Mouse (Mus musculus) liver, embryonic 11.5 days (tissue): Measurements from ENCODE around the gene Sgms2. TPM values are rescaled to one million over a fixed set of nuclear protein-coding genes. Genes with fewer than 3 reads are reported as not detected.
"Not testable (repeated sequence)": the region's sequence is repeated elsewhere in the genome, so short reads cannot be mapped to it uniquely, and the experiment has no call there.

Source experiments
- ATAC-seq: fragments of 200-750 bp; cut with Nextera tagmentation; replicated peaks from 2 replicates; pipeline ENCODE4 v1.8.0; 2017; ENCODE audit warnings: moderate number of reproducible peaks, mild to moderate bottlenecking, moderate TSS enrichment, moderate library complexity; ENCODE audit not compliant: low FRiP score
- DNase-seq: peaks from one replicate; pipeline ENCODE4 v3.0.0-alpha.2; 2017; ENCODE audit warnings: low spot score
- H3K27ac ChIP-seq: fragments of 300-500 bp; sonication (generic); 2 replicates; pipeline ENCODE4 v1.5.1; 2014; ENCODE audit warnings: mild to moderate bottlenecking, low read depth, low read length, control low read depth
- H3K27me3 ChIP-seq: fragments of 300-500 bp; sonication (generic); replicated peaks from 2 replicates; pipeline ENCODE4 v1.6.1; 2014; ENCODE audit warnings: low read length, mixed read lengths; ENCODE audit not compliant: control insufficient read depth, insufficient read depth
- H3K36me3 ChIP-seq: fragments of 300-500 bp; sonication (generic); 2 replicates; pipeline ENCODE4 v1.6.1; 2014; ENCODE audit warnings: mild to moderate bottlenecking, low read length, moderate library complexity, mixed read lengths; ENCODE audit not compliant: control insufficient read depth, insufficient read depth
- H3K4me1 ChIP-seq: fragments of 300-500 bp; sonication (generic); replicated peaks from 2 replicates; pipeline ENCODE4 v1.6.1; 2014; ENCODE audit warnings: low read length, mixed read lengths; ENCODE audit not compliant: control insufficient read depth, insufficient read depth
- H3K4me2 ChIP-seq: fragments of 300-500 bp; sonication (generic); 2 replicates; pipeline ENCODE4 v1.6.1; 2014; ENCODE audit warnings: mild to moderate bottlenecking, control low read depth, moderate library complexity
- H3K4me3 ChIP-seq: fragments of 300-500 bp; sonication (generic); 2 replicates; pipeline ENCODE4 v1.5.1; 2014; ENCODE audit warnings: low read depth, low read length, control low read depth
- H3K9ac ChIP-seq: fragments of 300-500 bp; sonication (generic); 2 replicates; pipeline ENCODE4 v1.6.1; 2014; ENCODE audit warnings: low read depth, low read length, control low read depth
- H3K9me3 ChIP-seq: fragments of 300-500 bp; sonication (generic); 2 replicates; pipeline ENCODE4 v1.6.1; 2016; ENCODE audit warnings: low read length, inconsistent platforms, mixed read lengths; ENCODE audit not compliant: control insufficient read depth
- WGBS: fragments of 180-500 bp; shearing (Covaris S2); extraction: QIAGEN DNeasy Blood & Tissue Kit; methylation state at CpG from one replicate; pipeline ENCODE4 v1.1.7; 2014; 5-methylcytosine and 5-hydroxymethylcytosine counted together
- polyA plus RNA-seq: library from polyadenylated mRNA; unstranded; fragments of >200 nt; fragmentation: Nextera tagmentation; extraction: Ambion mirVana; gene quantifications from 2 replicates; pipeline ENCODE4 v1.2.1, GENCODE M21; 2014

Sgms2 gene
- polyA plus RNA-seq, 1 experiment from 2014 or later, result 3.6 TPM

GRCm38 (mm10) chr3:131345903-131346302, 145.3 kb downstream of the Sgms2 start:
- Histone ChIP-seq H3K4me1 (no peaks in the 10 kb centered on the region), H3K27me3 (no peaks in the 10 kb centered on the region), H3K4me2 (no peak overlapping the region), H3K9ac (no peak overlapping the region), H3K27ac (no peak overlapping the region), H3K36me3 (no peaks in the 10 kb centered on the region), H3K9me3 (no peaks in the 10 kb centered on the region), H3K4me3 (no peak overlapping the region)
- 87% methylated on average over 6 of the region's 6 CpGs for WGBS
- ATAC-seq (no peak), DNase-seq (no peak)

GRCm38 (mm10) chr3:131343311-131343710, 147.9 kb downstream of the Sgms2 start:
- Histone ChIP-seq H3K9ac (no peak overlapping the region), H3K27me3 (no peaks in the 10 kb centered on the region), H3K36me3 (no peaks in the 10 kb centered on the region), H3K4me1 (no peaks in the 10 kb centered on the region), H3K4me2 (no peak overlapping the region), H3K9me3 (no peaks in the 10 kb centered on the region), H3K4me3 (no peak overlapping the region), H3K27ac (no peak overlapping the region)
- DNase-seq (no peak), ATAC-seq (no peak)
- WGBS, result 81% methylated on average over 6 of the region's 6 CpGs

GRCm38 (mm10) chr3:131340885-131341284, 150.3 kb downstream of the Sgms2 start:
- 63% methylated on average over 3 of the region's 3 CpGs for WGBS

GRCm38 (mm10) chr3:131339280-131339679, 151.9 kb downstream of the Sgms2 start:
- H3K4me3 ChIP-seq, result no peak overlapping the region
- DNase-seq (no peak), ATAC-seq (no peak)
- no peaks in the 10 kb centered on the region for H3K27me3 ChIP-seq
- H3K9ac ChIP-seq, result no peak overlapping the region
- WGBS, result 74% methylated on average over 4 of the region's 4 CpGs
- H3K36me3 ChIP-seq, result no peaks in the 10 kb centered on the region
- H3K9me3 ChIP-seq, result no peaks in the 10 kb centered on the region
- H3K4me1 ChIP-seq, result peaks cover 5% of the 10 kb centered on the region
- H3K27ac ChIP-seq, result no peak overlapping the region
- H3K4me2 ChIP-seq, result no peak overlapping the region

More at GRCm38 (mm10) chr3:131340885-131341284, 150.3 kb downstream of the Sgms2 start:
- Histone ChIP-seq H3K36me3 (no peaks in the 10 kb centered on the region), H3K9ac (no peak overlapping the region), H3K4me1 (no peaks in the 10 kb centered on the region), H3K27ac (no peak overlapping the region), H3K4me2 (no peak overlapping the region), H3K9me3 (no peaks in the 10 kb centered on the region), H3K4me3 (no peak overlapping the region), H3K27me3 (no peaks in the 10 kb centered on the region)
- ATAC-seq, result no peak
- DNase-seq, result no peak

- DNase-seq, H3K4me3 ChIP-seq, H3K27ac ChIP-seq, H3K27me3 ChIP-seq, ATAC-seq, H3K4me1 ChIP-seq, H3K4me2 ChIP-seq, H3K36me3 ChIP-seq, H3K9me3 ChIP-seq, H3K9ac ChIP-seq: not testable (repeated sequence)
- WGBS, result 98% methylated on average over 6 of the region's 7 CpGs
These were observed 153.5 kb downstream of the Sgms2 start for GRCm38 (mm10) chr3:131337749-131338148.

GRCm38 (mm10) chr3:131336629-131337028, 154.6 kb downstream of the Sgms2 start:
- Histone ChIP-seq H3K9me3 (no peaks in the 10 kb centered on the region), H3K4me3 (no peak overlapping the region), H3K4me2 (no peak overlapping the region), H3K36me3 (no peaks in the 10 kb centered on the region), H3K27ac (no peak overlapping the region), H3K27me3 (no peaks in the 10 kb centered on the region), H3K4me1 (peaks cover 8% of the 10 kb centered on the region), H3K9ac (no peak overlapping the region)
- ATAC-seq (no peak), DNase-seq (no peak)
- 80% methylated on average over 8 of the region's 8 CpGs for WGBS

GRCm38 (mm10) chr3:131335117-131335547, 156.1 kb downstream of the Sgms2 start:
- no peak overlapping the region for H3K27ac ChIP-seq
- ATAC-seq (no peak), DNase-seq (no peak)
- H3K9ac ChIP-seq, result no peak overlapping the region
- H3K27me3 ChIP-seq, result no peaks in the 10 kb centered on the region
- no peak overlapping the region for H3K4me3 ChIP-seq
- 56% methylated on average over 8 of the region's 8 CpGs for WGBS
- no peaks in the 10 kb centered on the region for H3K36me3 ChIP-seq
- H3K4me2 ChIP-seq, result peak overlapping the region; percentile 48; the same call in 1 of the 2 replicates
- no peaks in the 10 kb centered on the region for H3K9me3 ChIP-seq
- peaks cover 8% of the 10 kb centered on the region for H3K4me1 ChIP-seq

GRCm38 (mm10) chr3:131327189-131327588, 164.0 kb downstream of the Sgms2 start:
- no peak for ATAC-seq
- Histone ChIP-seq H3K4me2 (no peak overlapping the region), H3K27me3 (no peaks in the 10 kb centered on the region), H3K4me1 (no peaks in the 10 kb centered on the region), H3K9me3 (no peaks in the 10 kb centered on the region), H3K27ac (no peak overlapping the region), H3K9ac (no peak overlapping the region), H3K36me3 (no peaks in the 10 kb centered on the region), H3K4me3 (no peak overlapping the region)
- no peak for DNase-seq
- WGBS, result 78% methylated on average over 7 of the region's 7 CpGs

GRCm38 (mm10) chr3:131326637-131327036, 164.6 kb downstream of the Sgms2 start:
- no peak for ATAC-seq
- Histone ChIP-seq H3K4me1 (no peaks in the 10 kb centered on the region), H3K9ac (no peak overlapping the region), H3K27me3 (no peaks in the 10 kb centered on the region), H3K27ac (no peak overlapping the region), H3K4me2 (no peak overlapping the region), H3K9me3 (no peaks in the 10 kb centered on the region), H3K36me3 (no peaks in the 10 kb centered on the region), H3K4me3 (no peak overlapping the region)
- DNase-seq, result no peak
- 77% methylated on average over 4 of the region's 4 CpGs for WGBS
